17 mouse cellular contexts compared by ENCODE assay signal in genomic region chr5:35774137-35774424, GRCm38 (mm10). TPM values are rescaled to one million over a fixed set of nuclear protein-coding genes. Genes with fewer than 3 reads are reported as not detected.
DNase-seq lines count a peak whose midpoint lies in the region; ATAC-seq and TF ChIP-seq lines count a peak whose summit lies in the region.
"Had no signal": no experiment of that assay in that cellular context is flagged by ENCODE, and none has a peak within 500 bp of the region (broad histone marks: within the 10 kb centered on the region; RNA-seq: fewer than 3 reads in every experiment).

No protein-coding gene starts in this region.

- DNase-seq in layer of hippocampus, adult 2 months (ENCODE audit: low spot score in 2 of 2), result no peak
- no peak for DNase-seq in layer of hippocampus, adult 9-10 months (ENCODE audit: low spot score)
- peak; percentile 40 for DNase-seq in brain, embryonic 14.5 days (ENCODE audit: low read depth)
- DNase-seq in embryonic facial prominence, embryonic 11.5 days (ENCODE audit: low spot score), result peak; percentile 12
- DNase-seq in urinary bladder, postnatal 10 days (ENCODE audit: low spot score), result no peak
- no peak for DNase-seq in heart, adult 2 months
- DNase-seq: adrenal gland, adult 8-10 months; cerebellum, postnatal 14 days; forebrain, postnatal 0 days; gastrocnemius, postnatal 36 days; layer of hippocampus, adult 9-11 months; left cerebral cortex, postnatal 4 days; lung, embryonic 14.5 days had no signal

- no peaks in the 10 kb centered on the region for H3K27me3 ChIP-seq in embryonic facial prominence, embryonic 11.5 days (ENCODE audit: control insufficient read depth, insufficient read depth, low read length)
- no peaks in the 10 kb centered on the region for H3K27me3 ChIP-seq in limb, embryonic 13.5 days
- H3K27me3 ChIP-seq in heart, adult 2 months (ENCODE audit: control insufficient read depth, insufficient read depth, low read length), result no peaks in the 10 kb centered on the region
- H3K27me3 ChIP-seq: heart, embryonic 15.5 days; hindbrain, embryonic 15.5 days had no signal

- no peak for ATAC-seq in embryonic facial prominence, embryonic 11.5 days (replicated peaks; ENCODE audit: insufficient number of reproducible peaks, low FRiP score, low TSS enrichment, low read depth)
- no peak for ATAC-seq in limb, embryonic 13.5 days (ENCODE audit: low FRiP score, low read depth)

- no peak overlapping the region for H3K9ac ChIP-seq in embryonic facial prominence, embryonic 11.5 days (replicated peaks; ENCODE audit: low read length)
- no peak overlapping the region for H3K9ac ChIP-seq in limb, embryonic 13.5 days
- H3K9ac ChIP-seq in heart, adult 2 months (ENCODE audit: low read depth, low read length), result no peak overlapping the region
- H3K9ac ChIP-seq: forebrain, postnatal 0 days; heart, embryonic 15.5 days; hindbrain, embryonic 15.5 days; lung, embryonic 14.5 days had no signal

- intact Hi-C loops in heart, adult 2 months (cut with DNase I), result no loop called here

- H3K9me3 ChIP-seq in embryonic facial prominence, embryonic 11.5 days (replicated peaks; ENCODE audit: control insufficient read depth, low read length), result no peaks in the 10 kb centered on the region
- no peaks in the 10 kb centered on the region for H3K9me3 ChIP-seq in limb, embryonic 13.5 days
- H3K9me3 ChIP-seq: heart, embryonic 15.5 days; hindbrain, embryonic 15.5 days had no signal

- peaks cover 3% of the 10 kb centered on the region; the same call in 1 of the 2 replicates for H3K79me2 ChIP-seq in heart, adult 2 months (replicated peaks; ENCODE audit: control insufficient read depth, insufficient read depth, low read length)

- no peak for TF ChIP-seq CTCF in layer of hippocampus, adult 2 months (conservative IDR thresholded peaks at IDR 0.05)
- no peak for TF ChIP-seq CTCF in brain, embryonic 14.5 days (IDR thresholded peaks at IDR 0.05; ENCODE audit: borderline replicate concordance, extremely low read depth, insufficient read depth, insufficient read length)
- no peak for TF ChIP-seq CTCF in heart, adult 2 months (IDR thresholded peaks at IDR 0.05)

- 0 out of 2 replicates have a peak overlapping the region, but pooled peaks have one; percentile 10 for H3K27ac ChIP-seq in layer of hippocampus, adult 2 months
- no peak overlapping the region for H3K27ac ChIP-seq in embryonic facial prominence, embryonic 11.5 days (replicated peaks; ENCODE audit: low read depth, low read length)
- H3K27ac ChIP-seq in limb, embryonic 13.5 days, result no peak overlapping the region; the same call in 1 of the 2 replicates
- H3K27ac ChIP-seq in heart, adult 2 months, result no peak overlapping the region; the same call in 1 of the 2 replicates
- H3K27ac ChIP-seq: hindbrain, embryonic 15.5 days had no signal

- H3K4me3 ChIP-seq in layer of hippocampus, adult 2 months, result no peak overlapping the region
- no peak overlapping the region for H3K4me3 ChIP-seq in embryonic facial prominence, embryonic 11.5 days (ENCODE audit: low read depth, low read length)
- no peak overlapping the region for H3K4me3 ChIP-seq in limb, embryonic 13.5 days
- H3K4me3 ChIP-seq in heart, adult 2 months, result no peak overlapping the region
- H3K4me3 ChIP-seq: heart, embryonic 15.5 days; hindbrain, embryonic 15.5 days; megakaryocyte, embryonic 14.5 days had no signal

- no peak overlapping the region for H3K4me2 ChIP-seq in embryonic facial prominence, embryonic 11.5 days (ENCODE audit: low read depth, low read length)
- peak overlapping the region; percentile 36 for H3K4me2 ChIP-seq in limb, embryonic 13.5 days (replicated peaks)
- H3K4me2 ChIP-seq: heart, embryonic 15.5 days; hindbrain, embryonic 15.5 days; lung, embryonic 14.5 days had no signal

- no peaks in the 10 kb centered on the region for H3K4me1 ChIP-seq in embryonic facial prominence, embryonic 11.5 days (ENCODE audit: control insufficient read depth, insufficient read depth, low read length)
- H3K4me1 ChIP-seq in limb, embryonic 13.5 days, result peaks cover 43% of the 10 kb centered on the region
- H3K4me1 ChIP-seq in heart, adult 2 months (ENCODE audit: control insufficient read depth, insufficient read depth, low read length), result peaks cover 17% of the 10 kb centered on the region

- no peaks in the 10 kb centered on the region for H3K36me3 ChIP-seq in embryonic facial prominence, embryonic 11.5 days (replicated peaks; ENCODE audit: control insufficient read depth, insufficient read depth, low read depth, low read length)
- no peaks in the 10 kb centered on the region for H3K36me3 ChIP-seq in limb, embryonic 13.5 days
- H3K36me3 ChIP-seq in heart, adult 2 months (ENCODE audit: control insufficient read depth, insufficient read depth, low read length), result no peaks in the 10 kb centered on the region
- H3K36me3 ChIP-seq: heart, embryonic 15.5 days; hindbrain, embryonic 15.5 days had no signal

- 52% methylated on average over 6 of the region's 6 CpGs for WGBS in embryonic facial prominence, embryonic 11.5 days
- WGBS in limb, embryonic 13.5 days, result 3% methylated on average over 6 of the region's 6 CpGs
- 68% methylated on average over 6 of the region's 6 CpGs for WGBS in heart, adult 2 months

- TF ChIP-seq POLR2A in brain, embryonic 14.5 days (IDR thresholded peaks at IDR 0.05; ENCODE audit: borderline replicate concordance, extremely low read depth, insufficient read depth, insufficient read length, poor library complexity, severe bottlenecking), result no peak
- TF ChIP-seq POLR2A in heart, adult 2 months (IDR thresholded peaks at IDR 0.05; ENCODE audit: insufficient read depth, low read depth, low read length), result no peak

- TF ChIP-seq EP300 in heart, adult 2 months (IDR thresholded peaks at IDR 0.05; ENCODE audit: insufficient read depth, low read depth, low read length), result no peak

RNA-seq across cellular contexts. Expression of gene Ablim2, which starts 16.4 kb away (rescaled TPM):
- total RNA-seq in layer of hippocampus, adult 2 months (2021), result 100 to 1,000 TPM; 133 to 163 TPM
- 10.7 and 19.6 TPM in 2 replicates for polyA plus RNA-seq in brain, embryonic 14.5 days (2012; rRNA removed)
- polyA plus RNA-seq in embryonic facial prominence, embryonic 11.5 days (2014; fragmentation: Nextera tagmentation; extraction: Ambion mirVana), result 0.20 and 0.55 TPM in 2 replicates
- polyA plus RNA-seq in limb, embryonic 13.5 days (2015; fragmentation: Nextera tagmentation; extraction: Ambion mirVana), result 1.1 and 1.8 TPM in 2 replicates
- 10 to 100 TPM; 20.1 to 20.8 TPM for total RNA-seq in heart, adult 2 months (2021)
- polyA plus RNA-seq in heart, adult 2 months (2012; rRNA removed), result 32.7 and 41.0 TPM in 2 replicates

RNA-seq across cellular contexts. Expression of gene Sh3tc1, which starts 34.3 kb away (rescaled TPM):
- 1 to 10 TPM; 1.7 to 2.4 TPM for total RNA-seq in layer of hippocampus, adult 2 months (2021)
- polyA plus RNA-seq in brain, embryonic 14.5 days (2012; rRNA removed), result 1.2 and 1.8 TPM in 2 replicates
- polyA plus RNA-seq in embryonic facial prominence, embryonic 11.5 days (2014; fragmentation: Nextera tagmentation; extraction: Ambion mirVana), result 2.9 TPM in 2 replicates
- 5.1 and 5.3 TPM in 2 replicates for polyA plus RNA-seq in limb, embryonic 13.5 days (2015; fragmentation: Nextera tagmentation; extraction: Ambion mirVana)
- total RNA-seq in heart, adult 2 months (2021), result 1 to 10 TPM; 5.7 to 7.2 TPM
- 6.3 and 6.8 TPM in 2 replicates for polyA plus RNA-seq in heart, adult 2 months (2012; rRNA removed)

Comparison
In these comparisons a context has a peak if more than half of its experiments do, and no peak if none do; other contexts are left out.
1. DNase-seq: peak in brain, embryonic 14.5 days (single experiment) and embryonic facial prominence, embryonic 11.5 days (single experiment); none in layer of hippocampus, adult 2 months (0 of 2), layer of hippocampus, adult 9-10 months (single experiment), urinary bladder, postnatal 10 days (single experiment) and heart, adult 2 months (0 of 2).